Mouse (Mus musculus): ENCODE measurements at regions not wholly inside any gene's neighbourhood (a gene's known extent, or its start where the extent isn't known, plus 50 kb on each side); places are given as distances from the start of the nearest gene placed in this dataset.

GRCm38 (mm10) chr5:114512756-114513155 lies 55.1 kb upstream of the Fam222a start:
- peak; percentile 19 for DNase-seq (ENCODE audit: low read depth, low spot score)

- DNase-seq (ENCODE audit: low read depth, low spot score), result no peak
Measured at GRCm38 (mm10) chr5:114513911-114514457, 53.8 kb upstream of the Fam222a start.

GRCm38 (mm10) chr5:114517010-114517409 lies 50.8 kb upstream of the Fam222a start:
- no peak for DNase-seq (ENCODE audit: low read depth, low spot score)

- DNase-seq (ENCODE audit: low read depth, low spot score), result no peak
Measured at GRCm38 (mm10) chr5:114518012-114518411, 49.8 kb upstream of the Fam222a start.

All from telencephalon, adult 2 months (tissue).